Mouse (Mus musculus): ENCODE results near the gene Tomm70a. TPM values are rescaled to one million over a fixed set of nuclear protein-coding genes. Genes with fewer than 3 reads are reported as not detected.

Tomm70a gene
- polyA plus RNA-seq, 1 experiment from 2014 or later, result 33.3 TPM

- 90% methylated on average over 5 of the region's 5 CpGs for WGBS
- no peak overlapping the region for H3K9ac ChIP-seq (ENCODE audit: low read depth, low read length)
- no peak overlapping the region for H3K4me2 ChIP-seq (replicated peaks; ENCODE audit: low read depth)
- H3K4me1 ChIP-seq (replicated peaks; ENCODE audit: control insufficient read depth, insufficient read depth, low read length), result no peaks in the 10 kb centered on the region
- H3K4me3 ChIP-seq (ENCODE audit: low read depth, low read length), result no peak overlapping the region
- no peak for TF ChIP-seq CTCF (IDR thresholded peaks at IDR 0.05; ENCODE audit: low read depth)
- H3K36me3 ChIP-seq (ENCODE audit: control insufficient read depth, insufficient read depth), result peaks cover 40% of the 10 kb centered on the region
- no peaks in the 10 kb centered on the region for H3K9me3 ChIP-seq (ENCODE audit: control insufficient read depth)
- no peaks in the 10 kb centered on the region for H3K27me3 ChIP-seq (replicated peaks; ENCODE audit: control insufficient read depth, insufficient read depth, low read length)
- H3K27ac ChIP-seq (ENCODE audit: low read depth, low read length), result no peak overlapping the region
- no peak for ATAC-seq
Observed at GRCm38 (mm10) chr16:57196590-57196989, 75.1 kb downstream of the Tomm70a start.

DNA sequence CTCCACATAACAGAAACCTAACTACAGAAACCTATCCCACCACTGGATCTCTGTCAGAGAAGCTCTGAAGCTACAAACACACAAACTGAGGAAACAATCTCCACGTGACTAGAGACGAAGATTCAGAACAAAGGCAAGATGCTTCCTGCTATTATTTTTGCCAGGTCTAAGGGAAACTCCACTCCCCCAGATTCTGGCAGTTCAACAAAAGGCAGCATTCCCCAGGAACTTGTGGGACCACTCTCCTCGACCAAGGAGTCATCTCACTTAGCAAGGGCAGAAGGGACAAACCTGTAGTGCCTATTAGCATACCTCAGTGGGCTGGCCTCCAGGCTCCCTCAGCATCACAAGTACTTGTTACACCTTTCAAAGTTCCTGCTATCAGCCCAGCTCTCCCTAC is 75.8 kb downstream of the Tomm70a start:
- H3K9me3 ChIP-seq (ENCODE audit: control insufficient read depth), result no peaks in the 10 kb centered on the region
- H3K4me3 ChIP-seq (ENCODE audit: low read depth, low read length), result no peak overlapping the region
- peaks cover 33% of the 10 kb centered on the region for H3K36me3 ChIP-seq (ENCODE audit: control insufficient read depth, insufficient read depth)
- whole genome bisulfite sequencing, result 66% methylated on average over 3 of the region's 3 CpGs
- H3K9ac ChIP-seq (ENCODE audit: low read depth, low read length), result no peak overlapping the region
- no peak for TF ChIP-seq CTCF (IDR thresholded peaks at IDR 0.05; ENCODE audit: low read depth)
- no peaks in the 10 kb centered on the region for H3K27me3 ChIP-seq (replicated peaks; ENCODE audit: control insufficient read depth, insufficient read depth, low read length)
- no peaks in the 10 kb centered on the region for H3K4me1 ChIP-seq (replicated peaks; ENCODE audit: control insufficient read depth, insufficient read depth, low read length)
- no peak for ATAC-seq
- H3K4me2 ChIP-seq (replicated peaks; ENCODE audit: low read depth), result no peak overlapping the region
- H3K27ac ChIP-seq (ENCODE audit: low read depth, low read length), result no peak overlapping the region

Other genes with a start within 250 kb of the Tomm70a start
- gene Tmem45a, start 235.5 kb upstream of the Tomm70a start, polyA plus RNA-seq (2015; fragmentation: Nextera tagmentation; extraction: Ambion mirVana), result 6.0 and 6.1 TPM in 2 replicates
- not detected in 2 replicates for gene Lnp1, start 193.6 kb upstream of the Tomm70a start, polyA plus RNA-seq (2015; fragmentation: Nextera tagmentation; extraction: Ambion mirVana)
- 0.18 and 0.30 TPM in 2 replicates for gene Tmem45a2, start 50.3 kb upstream of the Tomm70a start, polyA plus RNA-seq (2015; fragmentation: Nextera tagmentation; extraction: Ambion mirVana)
- 46.1 and 46.2 TPM in 2 replicates for gene Nit2, start 45.6 kb downstream of the Tomm70a start, polyA plus RNA-seq (2015; fragmentation: Nextera tagmentation; extraction: Ambion mirVana)
- 22.3 and 23.8 TPM in 2 replicates for gene Tbc1d23, start 109.8 kb downstream of the Tomm70a start, polyA plus RNA-seq (2015; fragmentation: Nextera tagmentation; extraction: Ambion mirVana)
- gene Tmem30c, start 171.2 kb downstream of the Tomm70a start, polyA plus RNA-seq (2015; fragmentation: Nextera tagmentation; extraction: Ambion mirVana), result not detected in 2 replicates
- gene Filip1l, start 231.4 kb downstream of the Tomm70a start, polyA plus RNA-seq (2015; fragmentation: Nextera tagmentation; extraction: Ambion mirVana), result 32.1 and 35.4 TPM in 2 replicates